Mouse (Mus musculus) frontal cortex, postnatal 14 days (tissue): ENCODE measurements around the gene Lhx5.

Experiments
- DNase-seq, 2 experiments: peaks; one replicate each; pipeline ENCODE4 v3.0.0; 2022; ENCODE audit warnings: low spot score in 2 of 2

Gene Lhx5

DNA sequence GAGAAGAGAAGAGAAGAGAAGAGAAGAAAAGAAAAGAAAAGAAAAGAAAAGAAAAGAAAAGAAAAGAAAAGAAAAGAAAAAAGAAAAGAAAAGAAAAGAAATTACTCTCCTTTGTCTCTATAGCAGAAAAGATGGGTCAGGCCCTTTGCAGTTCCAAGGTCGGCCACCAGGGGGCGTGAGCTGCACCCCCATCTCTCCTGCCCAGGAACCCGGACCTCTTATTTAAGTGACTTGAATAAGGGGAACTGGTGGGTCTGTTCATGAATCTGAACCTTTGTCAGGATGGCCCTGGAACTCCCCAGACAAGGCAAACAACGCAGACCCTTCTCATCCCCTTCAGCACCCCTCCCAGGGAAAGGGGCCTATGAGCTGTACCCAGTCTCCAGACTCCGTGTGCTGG is 33.6 kb downstream of the Lhx5 start:
- no peak for DNase-seq

DNA sequence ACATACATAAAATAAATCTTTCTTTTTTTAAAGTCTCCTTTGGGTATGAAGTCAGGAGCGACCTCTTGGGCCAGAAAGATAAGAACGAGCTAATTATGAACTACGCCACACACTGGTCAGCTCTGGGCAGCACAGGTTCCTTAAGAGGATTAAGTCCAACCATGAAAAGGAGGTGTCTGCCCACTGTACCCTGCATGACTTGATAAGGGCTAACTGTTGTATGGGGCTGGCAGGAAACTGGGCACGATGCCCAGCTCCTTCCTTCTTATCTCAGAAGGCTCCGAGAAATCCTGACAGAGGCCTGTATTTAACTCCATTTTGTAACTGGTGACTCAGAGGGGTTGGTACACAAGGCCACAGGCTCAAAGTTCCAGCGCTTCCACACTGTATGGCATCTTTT is 34.4 kb downstream of the Lhx5 start:
- no peak for DNase-seq

DNA sequence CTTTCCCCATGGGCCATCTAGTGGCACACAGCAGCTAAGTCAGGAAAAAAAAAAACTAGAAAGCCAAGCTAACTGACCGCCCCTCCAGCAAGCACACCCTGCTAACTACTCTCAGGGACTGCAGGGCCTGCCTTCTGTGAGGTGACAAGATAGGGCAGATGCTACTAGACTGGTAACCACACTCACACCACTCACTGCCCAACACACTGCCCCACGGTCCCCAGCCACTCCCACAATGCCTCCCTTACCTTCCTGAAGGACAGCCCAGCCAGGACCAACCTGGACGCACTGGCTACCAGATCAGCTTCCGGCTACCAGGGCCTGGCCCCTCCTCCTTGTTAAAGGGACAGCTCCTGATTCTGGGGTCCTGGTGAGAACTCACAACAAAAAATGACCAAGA is 35.5 kb downstream of the Lhx5 start:
- no peak for DNase-seq

DNA sequence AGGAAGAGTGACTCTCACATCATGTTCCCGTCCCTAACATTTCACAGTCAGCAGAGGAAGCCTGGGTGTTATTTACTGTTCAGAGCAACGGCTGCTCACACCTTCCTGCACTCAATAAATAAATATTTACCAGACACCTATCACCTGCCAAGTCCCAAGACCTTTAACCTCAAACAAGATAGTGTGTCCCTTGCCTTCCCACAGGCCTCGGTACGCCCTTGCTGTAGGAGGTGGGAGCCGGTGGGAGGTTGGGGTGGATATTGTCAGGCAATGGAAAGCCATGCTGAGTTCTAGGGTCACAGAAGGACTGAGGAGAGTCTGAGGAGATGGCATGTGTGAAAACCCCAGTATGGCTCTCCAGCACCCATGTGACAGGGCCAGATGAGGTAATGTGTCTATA is 36.8 kb downstream of the Lhx5 start:
- DNase-seq: no peak

DNA sequence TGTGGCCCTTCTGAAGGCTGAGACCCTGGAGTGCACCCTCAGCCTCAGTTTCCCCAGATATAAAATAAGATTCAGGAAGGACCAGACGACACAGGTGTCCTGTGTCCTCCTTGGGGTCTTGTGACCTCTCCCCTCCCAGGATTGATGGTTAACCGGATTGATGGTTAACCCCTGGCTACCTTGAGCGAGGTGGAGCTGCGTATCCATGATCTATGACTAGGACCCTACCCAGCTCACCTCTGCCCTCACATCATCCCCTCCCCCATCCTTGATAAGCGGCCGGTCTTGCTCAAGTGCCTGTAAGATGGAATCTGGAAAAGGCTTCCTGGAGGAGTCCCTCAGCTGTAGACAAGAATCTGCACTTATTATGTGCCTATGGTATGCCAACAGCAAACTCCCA is 37.3 kb downstream of the Lhx5 start:
- DNase-seq: no peak

DNA sequence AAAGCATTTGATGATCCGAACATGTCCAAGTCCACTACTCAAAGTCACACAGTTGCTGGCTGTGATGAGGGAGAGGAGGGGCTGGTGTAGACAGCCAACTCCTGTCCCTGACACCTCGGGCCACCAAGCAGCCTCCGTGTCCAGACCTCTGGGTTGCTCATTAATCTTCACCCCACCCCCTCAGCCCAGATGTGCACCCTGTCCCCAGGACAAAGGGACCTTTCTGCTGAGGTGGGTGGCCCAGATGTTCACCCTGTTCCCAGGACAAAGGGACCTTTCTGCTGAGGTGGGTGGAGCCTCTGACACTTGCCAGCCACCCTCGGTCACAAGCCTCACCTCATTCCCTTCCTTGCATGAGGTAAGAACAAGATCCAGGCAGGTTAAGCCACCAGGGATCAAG is 40.0 kb downstream of the Lhx5 start:
- no peak for DNase-seq

DNA sequence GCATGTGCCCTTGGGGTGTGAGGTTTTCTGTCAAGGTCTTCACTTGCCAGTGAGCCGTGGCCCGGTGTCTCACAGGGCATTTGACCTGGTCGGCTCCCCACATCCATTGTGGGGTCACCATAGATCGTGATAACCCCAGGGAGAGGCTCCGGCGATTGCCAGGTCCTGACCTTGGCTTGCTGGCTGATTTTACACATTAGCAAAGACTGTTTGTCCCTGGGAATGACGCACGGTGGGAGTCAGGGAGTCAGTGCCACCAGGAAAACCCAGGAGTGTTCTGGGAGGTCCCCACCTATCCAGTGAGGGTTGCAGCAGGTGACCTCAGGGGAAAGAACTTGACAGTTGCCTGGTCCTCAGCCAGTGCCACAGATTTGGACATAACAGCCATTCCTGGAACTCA is 41.3 kb downstream of the Lhx5 start, which contains the start of gene Sdsl:
Gene Sdsl (minus strand): TSS at position 41 of the 400 bp plus-strand sequence.
- no peak for DNase-seq

DNA sequence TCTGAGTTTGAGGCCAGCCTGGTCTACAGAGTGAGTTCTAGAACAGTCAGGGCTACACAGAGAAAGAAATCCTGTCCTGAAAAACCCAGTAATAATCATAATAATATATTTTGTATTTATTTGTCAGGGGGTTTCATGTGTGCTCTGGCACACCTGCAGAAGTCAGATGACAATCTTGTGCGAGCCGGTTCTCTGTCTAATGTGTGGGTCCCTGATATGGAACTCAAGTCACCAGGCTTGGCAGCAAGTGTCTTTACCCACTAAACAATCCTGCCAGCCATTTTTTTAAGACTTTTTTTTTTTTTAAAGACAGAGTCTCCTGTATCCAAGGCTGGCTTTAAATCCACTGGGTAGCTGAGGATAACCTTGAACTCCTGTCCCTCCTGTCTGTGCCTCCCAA is 41.9 kb downstream of the Lhx5 start:
- DNase-seq: no peak

DNA sequence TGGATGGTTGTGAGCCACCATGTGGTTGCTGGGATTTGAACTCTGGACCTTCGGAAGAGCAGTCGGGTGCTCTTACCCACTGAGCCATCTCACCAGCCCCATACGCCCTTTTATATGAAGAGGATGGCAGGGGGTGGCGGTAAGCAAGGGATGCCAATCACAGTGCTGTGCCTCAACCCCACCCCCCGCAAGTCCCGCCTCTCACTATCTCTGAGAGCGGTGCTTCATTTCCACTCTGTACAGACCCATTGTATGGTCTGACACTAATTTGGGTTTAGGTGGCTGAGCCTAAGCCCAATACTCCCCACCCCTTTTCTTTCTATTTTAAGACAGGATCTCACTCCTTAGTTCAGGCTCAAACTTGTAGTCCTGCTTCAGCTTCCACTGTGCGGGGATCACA is 44.4 kb downstream of the Lhx5 start:
- no peak for DNase-seq

DNA sequence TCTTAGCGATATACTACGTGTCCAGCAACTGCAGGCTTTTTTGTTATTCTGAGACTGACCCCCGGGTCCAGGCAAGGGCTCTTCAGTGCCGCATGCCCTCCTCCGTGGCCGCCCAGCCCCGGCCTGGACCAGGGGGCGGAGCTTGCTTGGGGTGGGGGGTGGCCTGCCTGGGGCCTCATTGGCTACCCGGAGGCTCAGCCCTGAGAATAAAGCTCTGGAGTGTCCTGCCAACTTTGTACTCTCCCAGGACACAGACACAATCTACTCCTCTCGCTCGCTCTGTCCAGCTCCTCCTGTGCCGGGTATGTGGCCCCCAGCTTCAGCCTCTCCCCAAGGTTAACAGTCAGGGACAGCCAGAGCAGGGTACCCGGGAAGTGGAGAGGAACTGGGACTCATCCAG is 44.8 kb downstream of the Lhx5 start, which contains the start of gene Sds:
Gene Sds (plus strand): TSS at position 231 of the 400 bp plus-strand sequence.
- no peak for DNase-seq

DNA sequence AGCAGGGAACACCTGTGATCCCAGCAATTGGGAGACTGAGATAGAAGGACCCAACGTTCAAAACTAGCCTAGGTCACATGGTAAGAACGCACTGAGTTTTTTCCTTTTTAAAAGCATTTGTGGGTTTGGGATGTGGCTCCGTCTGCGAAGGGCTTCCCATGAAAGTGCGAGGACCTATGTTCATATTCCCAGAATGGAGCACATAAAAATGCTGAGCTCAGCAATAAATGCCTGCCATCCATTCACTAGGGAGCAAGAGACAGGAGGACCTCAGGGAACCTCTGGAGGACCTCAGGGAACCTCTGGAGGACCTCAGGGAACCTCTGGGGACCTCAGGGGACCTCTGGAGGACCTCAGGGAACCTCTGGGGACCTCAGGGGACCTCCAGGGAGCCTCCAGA is 46.5 kb downstream of the Lhx5 start:
- no peak for DNase-seq

DNA sequence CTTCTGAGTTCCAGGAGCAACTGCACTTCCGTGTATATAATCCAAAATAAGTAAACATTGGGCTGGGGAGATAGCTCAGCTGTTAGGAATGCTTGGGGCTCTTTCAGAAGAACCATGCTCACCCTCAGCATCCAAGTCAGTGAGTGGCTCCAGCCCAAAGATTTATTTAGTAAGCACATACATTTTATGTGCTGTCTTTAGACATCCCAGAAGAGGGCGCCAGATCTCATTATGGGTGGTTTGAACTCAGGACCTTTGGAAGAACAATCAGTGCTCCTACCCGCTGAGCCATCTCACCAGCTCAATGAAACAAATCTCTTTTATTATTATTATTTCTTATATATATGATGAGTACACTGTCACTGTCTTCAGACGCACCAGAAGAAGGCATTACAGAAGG is 48.0 kb downstream of the Lhx5 start:
- no peak for DNase-seq

DNA sequence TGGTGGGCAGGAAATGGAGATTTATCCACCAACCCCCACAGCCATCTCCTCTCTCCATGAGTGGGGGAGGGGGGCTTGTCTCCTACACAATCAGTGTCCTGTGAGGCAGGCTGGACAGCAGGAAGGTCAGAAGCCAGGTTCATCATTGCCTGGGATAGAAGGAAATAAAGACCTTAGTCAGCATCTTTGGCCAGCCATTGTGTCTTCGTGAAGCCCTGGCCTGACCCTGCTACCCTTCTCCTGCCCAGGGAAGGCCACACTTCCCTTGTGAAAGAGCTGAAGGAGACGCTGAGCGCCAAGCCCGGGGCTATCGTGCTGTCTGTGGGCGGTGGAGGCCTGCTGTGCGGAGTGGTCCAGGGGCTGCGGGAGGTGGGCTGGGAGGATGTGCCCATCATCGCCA is 49.7 kb downstream of the Lhx5 start:
- no peak for DNase-seq

DNA sequence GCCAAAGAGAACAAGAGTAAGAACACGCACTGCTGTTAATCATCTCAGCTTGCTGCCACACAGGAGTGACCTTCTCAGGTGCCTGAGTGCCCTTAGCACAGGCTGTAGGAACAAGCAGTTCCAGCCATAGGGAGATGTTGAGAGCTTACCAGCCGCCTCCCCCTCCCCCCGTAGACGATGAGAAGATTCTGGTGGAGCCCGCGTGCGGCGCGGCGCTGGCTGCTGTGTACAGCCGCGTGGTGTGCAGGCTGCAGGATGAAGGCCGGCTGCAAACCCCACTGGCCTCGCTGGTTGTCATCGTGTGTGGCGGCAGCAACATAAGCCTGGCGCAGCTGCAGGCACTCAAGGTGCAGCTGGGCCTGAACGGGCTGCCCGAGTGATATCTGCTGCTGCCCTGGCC is 51.9 kb downstream of the Lhx5 start:
- no peak for DNase-seq

DNA sequence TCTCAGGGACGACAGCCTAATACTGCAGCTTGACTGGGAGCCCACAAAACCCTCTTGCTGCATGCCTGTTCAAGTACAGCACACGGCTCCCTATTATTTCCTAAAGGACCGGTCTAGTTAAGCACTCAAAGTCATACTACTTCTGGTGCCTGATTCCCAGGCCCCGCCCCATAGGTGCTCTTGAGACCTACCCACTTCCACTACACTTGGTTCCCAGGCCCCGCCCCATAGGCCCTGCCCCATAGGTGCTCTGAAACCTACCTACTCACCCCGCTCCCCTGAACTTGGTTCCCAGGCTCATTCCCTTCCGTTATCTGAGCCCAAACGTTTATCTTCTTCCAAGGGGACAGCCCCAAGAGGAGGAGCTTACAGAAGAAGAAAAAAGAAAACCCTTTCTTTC is 56.3 kb downstream of the Lhx5 start:
- DNase-seq: no peak

DNA sequence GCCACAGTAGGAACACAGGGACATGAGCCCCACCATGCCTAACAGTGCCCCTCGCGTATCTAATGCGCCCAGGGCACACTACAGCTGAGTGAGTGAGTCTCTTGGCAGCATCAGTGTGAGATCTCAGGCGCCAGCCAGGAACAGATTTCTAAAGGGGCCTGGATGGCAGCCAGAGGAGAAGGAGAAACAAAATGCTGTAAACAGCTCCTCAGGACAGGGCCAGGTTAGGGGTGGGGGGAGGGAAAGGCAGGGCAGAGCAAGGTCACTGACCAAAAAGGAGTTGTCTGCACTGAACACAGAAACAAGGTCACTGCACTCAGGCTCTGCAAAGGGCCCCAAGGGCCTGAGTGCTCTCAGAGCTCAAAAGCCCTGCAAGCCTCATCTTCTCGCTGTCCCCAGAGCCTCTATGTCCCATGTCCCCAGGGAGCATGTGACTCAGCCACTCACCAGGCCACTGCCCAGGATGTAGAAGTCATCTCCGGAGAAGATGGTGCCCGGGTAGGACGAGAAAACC is 59.2 kb downstream of the Lhx5 start:
- no peak for DNase-seq
